Mouse (Mus musculus): Measurements from ENCODE around the gene Ppp1r14b.

Gene Ppp1r14b

GRCm38 (mm10) chr19:6995255-6995991, 20.7 kb downstream of the Ppp1r14b start:
- DNase-seq, result no peak

- peak; percentile 91 for DNase-seq
These were observed 21.2 kb downstream of the Ppp1r14b start, which contains the start of the genes Nudt22 and Trpt1 for GRCm38 (mm10) chr19:6996006-6996405. Gene Nudt22 (minus strand): TSS chr19:6996117. Gene Trpt1 (plus strand): TSS chr19:6996131.

- no peak for DNase-seq
These were observed 23.0 kb downstream of the Ppp1r14b start for GRCm38 (mm10) chr19:6997721-6998290.

- no peak for DNase-seq
These were observed 24.7 kb downstream of the Ppp1r14b start for GRCm38 (mm10) chr19:6999360-7000063.

- DNase-seq, result no peak
These were observed 32.3 kb downstream of the Ppp1r14b start for GRCm38 (mm10) chr19:7006892-7007593.

GRCm38 (mm10) chr19:7012426-7012825, 37.7 kb downstream of the Ppp1r14b start:
- DNase-seq, result no peak

GRCm38 (mm10) chr19:7013984-7014383, 39.2 kb downstream of the Ppp1r14b start:
- no peak for DNase-seq

GRCm38 (mm10) chr19:7014481-7015135, 39.8 kb downstream of the Ppp1r14b start:
- no peak for DNase-seq

- DNase-seq, result peak; percentile 88
These were observed 43.0 kb downstream of the Ppp1r14b start for GRCm38 (mm10) chr19:7017541-7018457.

- peak; percentile 30 for DNase-seq
These were observed 43.8 kb downstream of the Ppp1r14b start for GRCm38 (mm10) chr19:7018546-7018945.

GRCm38 (mm10) chr19:7019191-7019590, 44.4 kb downstream of the Ppp1r14b start, which contains the start of gene Fermt3:
Gene Fermt3 (minus strand): TSS chr19:7019469.
- peak; percentile 87 for DNase-seq

- peak; percentile 67 for DNase-seq
These were observed 45.5 kb downstream of the Ppp1r14b start for GRCm38 (mm10) chr19:7020224-7020641.

Measured in liver (tissue).